Mouse (Mus musculus) gastrocnemius, adult 8-10 months (tissue): ENCODE results near the gene Gm10134. TPM values are rescaled to one million over a fixed set of nuclear protein-coding genes. Genes with fewer than 3 reads are reported as not detected.

Source experiments
- DNase-seq, 2 experiments: peaks; one replicate each; pipeline ENCODE4 v3.0.0; 2022; ENCODE audit warnings: low spot score in 2 of 2
- total RNA-seq, 4 experiments: library from RNA; stranded (reverse); gene quantifications; 2 replicates each; pipeline ENCODE4 v1.2.4; 2022

Gene Gm10134
- total RNA-seq, 4 experiments from 2014 or later = 1.6 TPM; not detected in 3

GRCm38 (mm10) chr2:28530311-28530710, 24.4 kb downstream of the Gm10134 start:
- no peak for DNase-seq

DNA sequence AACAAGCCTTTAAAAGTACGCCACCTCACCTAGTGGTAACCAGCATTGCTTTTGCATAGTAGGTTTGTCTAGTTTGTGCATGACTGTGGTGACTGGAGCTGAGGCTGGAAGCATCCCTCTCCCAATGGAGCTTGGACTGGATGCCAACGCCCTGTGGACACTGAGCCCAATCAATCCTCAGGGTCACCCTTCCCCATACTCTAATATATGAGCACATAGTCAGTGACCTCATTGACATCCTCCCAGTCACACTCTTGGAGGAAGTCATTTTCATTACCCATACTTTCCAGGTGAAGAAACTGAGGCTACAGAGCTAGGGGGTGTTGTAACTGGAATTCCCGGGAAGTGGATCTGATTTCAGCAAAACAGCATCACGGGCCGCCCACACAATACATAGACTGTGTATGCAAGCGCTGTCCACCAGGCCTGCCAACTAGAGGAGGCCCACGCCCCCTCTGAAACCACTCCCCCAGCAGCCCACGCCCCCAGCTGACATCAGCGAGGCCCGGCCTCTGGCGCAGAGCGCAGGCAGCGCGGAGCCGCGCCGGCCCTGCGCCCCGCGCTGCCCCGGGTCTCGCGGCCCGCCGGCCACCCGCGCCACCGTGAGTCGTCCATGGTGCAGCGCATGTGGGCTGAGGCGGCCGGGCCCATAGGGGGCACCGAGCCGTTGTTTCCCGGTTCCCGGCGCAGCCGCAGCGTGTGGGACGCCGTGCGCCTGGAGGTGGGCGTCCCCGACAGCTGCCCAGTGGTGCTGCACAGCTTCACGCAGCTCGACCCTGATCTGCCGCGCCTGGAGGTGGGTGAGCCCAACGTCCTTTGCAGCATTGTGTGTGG, 27.3 kb downstream of the Gm10134 start:
- peak; percentile 84 to 85 for DNase-seq

GRCm38 (mm10) chr2:28533901-28534435, 28.1 kb downstream of the Gm10134 start:
- DNase-seq = no peak

DNA sequence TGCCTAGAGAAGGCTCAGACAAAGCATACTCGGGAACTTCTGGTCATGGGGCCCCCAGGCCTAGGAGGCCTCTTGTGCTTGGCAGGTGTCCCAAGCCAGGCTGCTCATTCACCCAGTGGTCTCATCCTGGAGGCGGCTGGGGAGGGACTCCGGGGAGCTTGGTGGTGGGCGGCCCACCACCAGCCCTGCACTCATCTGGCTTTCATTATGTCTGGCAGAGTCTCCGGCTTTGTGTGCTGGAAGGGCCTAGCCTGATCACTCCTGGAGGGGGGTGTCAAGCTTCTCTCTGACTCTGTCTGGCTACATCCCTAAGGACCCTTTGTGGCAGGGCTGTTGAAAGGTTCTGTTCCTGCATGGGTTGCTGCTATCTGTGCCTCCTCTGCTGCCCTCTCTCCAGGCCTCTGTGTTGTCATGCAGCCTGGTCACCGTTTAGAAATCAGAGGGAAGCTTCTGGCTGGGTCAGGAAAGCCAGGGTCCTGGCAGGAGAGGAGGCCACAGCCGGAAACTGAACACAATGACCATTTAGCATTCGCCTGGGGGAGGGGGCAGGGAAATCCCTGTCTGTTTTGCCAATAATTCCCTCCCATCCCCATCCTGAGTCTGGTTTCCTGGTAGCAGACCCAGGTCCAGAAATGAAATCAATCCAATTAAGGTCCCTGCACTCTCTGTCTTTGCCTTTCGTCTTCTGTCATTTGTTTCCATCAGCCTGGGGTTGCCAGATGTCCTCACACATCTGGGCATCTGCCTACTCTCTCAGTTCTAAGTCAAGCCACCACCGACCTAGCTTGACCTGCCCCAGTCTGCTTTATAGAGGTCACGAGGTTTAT, 28.8 kb downstream of the Gm10134 start:
- DNase-seq = no peak

DNA sequence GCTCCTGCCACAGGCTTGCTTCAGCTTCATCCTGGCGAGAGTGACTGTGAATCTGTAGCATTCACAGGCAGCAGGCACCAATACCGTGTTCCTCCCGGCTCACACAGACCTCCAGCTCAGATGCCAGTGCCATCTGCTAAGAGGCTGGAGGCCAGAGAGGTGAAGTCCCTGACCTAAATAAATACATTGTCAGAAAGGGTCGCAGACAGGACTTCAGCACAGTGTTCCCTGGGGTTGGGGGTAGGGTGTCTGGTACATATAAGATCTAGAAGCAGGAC, 29.3 kb downstream of the Gm10134 start:
- DNase-seq = no peak

DNA sequence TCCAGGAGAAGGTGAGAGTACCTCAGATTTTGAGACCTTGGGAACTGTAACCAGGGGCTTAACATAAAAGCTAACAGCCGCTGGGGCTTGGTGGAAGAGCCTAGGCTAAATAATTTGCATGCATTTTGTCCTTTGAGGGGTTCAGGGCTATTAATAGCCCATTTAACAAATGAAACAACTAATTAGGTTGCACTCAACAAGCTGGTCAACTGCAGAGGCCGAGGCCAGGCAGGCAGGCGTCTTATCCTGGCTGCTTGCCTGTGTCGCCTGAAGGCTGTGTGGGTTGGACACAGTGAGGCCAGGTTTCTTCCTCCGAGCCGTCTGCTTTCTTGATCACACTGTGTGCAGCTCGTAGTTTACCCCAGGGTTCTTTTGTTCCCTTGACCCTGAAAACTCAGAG, 29.8 kb downstream of the Gm10134 start:
- no peak for DNase-seq

GRCm38 (mm10) chr2:28536166-28536565, 30.3 kb downstream of the Gm10134 start:
- DNase-seq = no peak

- DNase-seq = no peak
Observed at GRCm38 (mm10) chr2:28536766-28537633, 31.1 kb downstream of the Gm10134 start.

DNA sequence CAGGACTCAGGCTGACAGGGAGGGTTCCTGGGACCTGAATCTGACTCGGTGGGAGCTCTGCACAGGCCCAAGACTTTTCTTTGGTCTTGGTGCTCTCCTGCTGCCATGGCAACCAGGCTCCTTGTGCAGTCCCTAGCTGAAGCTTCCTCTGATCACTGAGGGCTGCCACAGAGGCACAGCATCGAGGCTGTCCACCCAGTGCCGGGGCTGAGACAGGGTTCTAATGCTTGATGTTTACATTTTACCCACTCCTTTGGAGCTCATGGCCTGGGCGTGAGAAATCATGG, 31.7 kb downstream of the Gm10134 start:
- no peak for DNase-seq

DNA sequence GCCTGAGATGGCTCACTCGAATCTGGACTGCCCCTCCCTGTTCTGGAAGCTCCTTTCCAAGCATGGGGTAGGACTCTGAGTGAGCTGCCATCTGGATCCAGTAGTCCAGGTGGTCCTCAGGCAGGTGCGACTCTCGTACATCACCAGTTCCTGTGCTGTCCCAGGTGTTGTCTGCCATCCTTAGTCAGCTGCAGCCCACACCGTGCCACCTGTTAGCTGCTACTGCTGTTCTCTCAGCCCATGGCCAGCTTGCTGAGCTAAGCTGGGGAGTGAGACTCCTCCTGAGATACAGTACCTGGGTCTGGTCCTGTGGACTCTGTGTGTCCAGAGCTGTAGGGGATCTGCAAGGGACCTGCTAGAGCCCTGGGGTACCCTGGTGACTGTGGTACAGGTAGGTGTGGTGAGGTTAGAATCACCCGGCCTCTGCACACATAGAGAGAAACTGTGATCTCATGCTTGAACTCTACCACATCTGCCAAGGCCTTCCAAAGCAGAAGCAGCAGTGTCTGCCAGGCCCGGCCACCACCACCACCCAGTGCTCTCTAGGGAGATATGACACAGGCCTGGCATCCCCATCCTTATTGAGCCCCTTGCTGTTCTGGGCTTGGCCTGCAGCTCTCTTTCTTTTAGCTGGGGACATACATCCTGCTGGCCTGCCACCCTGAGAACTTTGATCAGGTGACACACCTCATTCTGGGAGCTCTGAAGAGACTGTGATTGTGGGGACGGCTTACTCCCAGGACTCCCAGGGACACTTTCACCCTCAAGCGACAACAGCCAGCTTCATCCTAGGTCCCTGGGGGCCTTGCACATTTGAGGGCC, 32.3 kb downstream of the Gm10134 start:
- DNase-seq = no peak

DNA sequence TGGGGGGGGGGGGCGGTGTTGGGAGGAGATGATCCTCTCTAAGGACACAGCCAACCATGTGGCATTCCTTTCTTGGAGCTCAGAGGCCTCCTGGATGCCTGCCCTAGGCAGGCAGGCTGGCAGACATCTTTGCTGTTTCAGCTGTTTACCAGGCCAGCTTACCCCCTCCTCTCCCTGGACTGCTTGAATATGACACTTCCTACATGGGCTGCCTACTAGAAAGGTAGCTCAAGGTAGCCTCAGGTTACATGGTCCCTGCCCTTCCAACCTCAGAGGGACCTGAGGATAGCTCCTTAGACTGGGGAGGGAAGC, 32.9 kb downstream of the Gm10134 start:
- peak; percentile 60 to 75 for DNase-seq

GRCm38 (mm10) chr2:28539206-28539605, 33.3 kb downstream of the Gm10134 start:
- peak; percentile 83 to 84 for DNase-seq

- no peak for DNase-seq
Observed at GRCm38 (mm10) chr2:28539949-28540348, 34.1 kb downstream of the Gm10134 start.

DNA sequence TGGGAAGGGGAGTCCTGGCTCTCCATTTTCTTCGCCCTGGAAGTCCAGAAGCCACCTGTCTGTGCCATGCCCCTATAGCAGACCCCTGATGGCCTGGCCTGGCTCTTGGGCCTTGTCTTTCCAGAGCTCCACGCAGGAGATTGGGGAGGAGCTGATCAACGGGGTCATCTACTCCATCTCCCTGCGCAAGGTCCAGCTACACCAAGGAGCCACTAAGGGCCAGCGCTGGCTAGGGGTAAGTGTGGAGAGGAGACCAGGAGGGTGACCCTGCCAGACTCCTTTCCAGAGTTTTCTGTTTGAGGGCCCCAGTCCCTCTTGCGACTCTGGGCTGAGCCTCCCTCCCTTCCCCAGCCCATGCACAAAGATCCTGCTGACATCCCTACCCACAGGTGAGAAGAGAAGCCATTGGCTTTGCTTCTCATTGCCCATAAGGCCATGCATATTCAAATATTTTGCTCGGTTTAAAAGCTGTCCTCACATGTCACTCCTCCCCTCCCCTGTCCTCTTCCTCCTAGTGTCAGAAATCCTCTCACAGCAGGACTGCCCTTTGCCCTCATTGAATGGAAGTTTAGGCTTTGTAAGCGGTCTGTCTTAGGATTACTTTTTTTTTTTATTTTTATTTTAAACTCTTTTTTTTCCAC, 34.8 kb downstream of the Gm10134 start:
- DNase-seq = no peak

DNA sequence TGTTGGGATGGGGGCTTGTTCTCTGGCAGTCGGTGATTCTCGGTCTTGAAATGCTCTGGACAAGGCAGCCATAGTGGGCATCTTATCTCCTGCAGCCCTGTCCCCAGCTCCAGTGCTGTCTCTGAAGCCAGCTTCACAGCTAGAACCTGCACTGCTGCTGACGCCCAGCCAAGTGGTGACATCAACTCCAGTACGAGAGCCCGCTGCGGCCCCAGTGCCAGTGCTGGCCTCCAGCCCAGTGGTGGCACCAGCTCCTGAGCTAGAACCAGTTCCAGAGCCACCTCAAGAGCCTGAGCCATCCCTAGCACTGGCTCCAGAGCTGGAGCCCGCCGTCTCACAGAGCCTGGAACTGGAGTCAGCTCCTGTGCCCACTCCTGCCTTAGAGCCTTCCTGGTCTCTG, 38.0 kb downstream of the Gm10134 start:
- no peak for DNase-seq

GRCm38 (mm10) chr2:28545976-28546375, 40.1 kb downstream of the Gm10134 start:
- no peak for DNase-seq

DNA sequence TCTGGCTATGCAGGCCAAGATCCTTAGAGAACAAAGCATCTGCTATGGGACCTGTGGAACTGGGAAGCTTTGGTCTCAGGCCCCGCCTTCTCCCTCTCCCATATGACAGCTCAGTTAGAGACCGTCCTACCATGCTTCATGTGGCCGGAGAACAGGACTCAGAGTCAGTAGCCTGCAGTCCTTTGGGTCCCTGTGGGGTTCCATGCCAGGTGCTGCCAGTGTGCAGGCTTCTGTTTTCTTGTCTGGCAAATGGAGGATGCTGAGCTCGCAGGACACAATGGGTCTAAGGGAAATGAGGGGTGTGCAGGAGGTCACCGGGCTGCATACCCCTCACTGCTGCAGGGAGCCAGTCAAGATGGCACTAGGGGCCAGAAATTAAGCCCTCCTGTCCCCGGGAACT, 40.7 kb downstream of the Gm10134 start:
- DNase-seq = no peak

DNA sequence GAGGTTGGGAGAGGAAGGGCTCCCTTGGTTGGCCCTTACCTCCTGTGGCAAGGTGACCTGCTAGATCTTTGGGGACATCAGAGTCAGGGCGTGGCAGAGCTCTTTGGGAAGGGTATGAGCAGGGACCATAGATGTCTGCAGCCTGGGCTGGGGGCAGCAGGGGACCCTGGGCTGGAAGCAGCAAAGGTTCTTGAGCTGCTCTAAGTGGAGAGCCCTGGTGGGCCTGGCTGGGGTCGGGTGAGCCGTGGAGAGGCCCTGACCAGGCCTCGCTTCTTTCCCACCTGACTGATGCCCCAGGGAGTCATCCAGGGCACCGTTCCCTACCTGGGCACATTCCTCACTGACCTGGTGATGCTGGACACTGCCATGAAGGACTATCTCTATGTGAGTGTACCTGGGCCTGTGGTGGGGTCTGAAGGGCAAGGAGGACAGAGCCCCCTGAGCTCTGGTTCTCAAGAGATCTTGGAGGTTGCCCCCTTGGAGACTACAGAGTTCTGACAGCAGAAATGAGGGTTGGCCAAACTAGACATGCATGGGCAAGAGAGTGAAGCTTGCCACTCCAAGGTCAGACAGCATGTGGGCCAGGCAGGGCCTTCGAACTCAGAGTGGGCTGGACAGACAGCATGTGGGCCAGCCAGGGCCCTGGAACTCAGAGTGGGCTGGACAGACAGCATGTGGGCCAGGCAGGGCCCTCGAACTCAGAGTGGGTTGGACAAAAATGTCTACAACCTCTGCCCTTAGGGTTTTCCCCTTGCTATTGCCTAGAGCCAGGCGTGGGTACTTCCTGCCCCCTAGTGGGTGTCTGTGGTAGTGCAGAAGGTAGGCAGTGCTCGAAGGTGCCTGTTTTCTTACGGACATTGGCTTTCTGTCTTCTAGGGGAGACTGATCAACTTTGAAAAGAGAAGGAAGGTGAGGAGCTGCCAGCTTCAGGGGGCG, 41.6 kb downstream of the Gm10134 start:
- DNase-seq = peak; percentile 79

DNA sequence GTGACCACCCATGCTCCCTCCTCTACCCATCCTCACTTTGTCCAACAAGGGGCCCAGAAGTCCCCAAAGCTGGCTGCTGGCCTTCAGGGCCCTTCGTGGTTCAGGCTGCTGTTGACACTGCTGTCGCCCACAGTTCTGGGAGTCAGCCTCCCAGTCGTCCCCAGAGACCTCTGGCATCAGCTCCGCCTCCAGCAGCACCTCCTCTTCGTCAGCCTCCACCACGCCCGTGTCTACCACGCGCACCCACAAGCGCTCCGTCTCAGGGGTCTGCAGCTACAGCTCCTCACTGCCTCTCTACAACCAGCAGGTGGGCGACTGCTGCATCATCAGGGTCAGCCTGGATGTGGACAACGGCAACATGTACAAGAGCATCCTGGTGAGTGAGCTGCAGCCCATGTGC, 43.3 kb downstream of the Gm10134 start:
- DNase-seq = no peak
